Comparison of ENCODE assay signal across 14 mouse cellular contexts in the genomic region with DNA sequence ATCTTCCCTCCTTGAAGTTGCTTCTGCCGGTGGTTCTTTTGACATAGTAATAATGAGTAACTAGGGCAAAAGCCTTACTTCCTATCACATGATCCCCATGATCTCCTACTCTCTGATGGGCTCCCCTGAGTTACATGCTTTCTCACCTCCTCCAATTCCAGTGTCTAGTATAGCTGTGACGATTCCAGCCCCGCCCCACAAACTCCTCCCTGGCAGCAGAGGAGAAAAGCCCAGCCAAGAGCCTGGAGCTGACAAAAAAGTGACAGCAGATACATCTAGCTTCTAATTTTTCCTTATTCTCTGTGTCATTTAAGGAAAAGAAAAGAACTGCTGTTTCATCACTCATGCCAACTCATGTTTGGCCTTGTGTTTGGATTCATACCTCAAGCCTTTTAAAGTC.
DNase-seq lines count a peak whose midpoint lies in the region.
"Had no signal": no experiment of that assay in that cellular context is flagged by ENCODE, and none has a peak within 500 bp of the region (broad histone marks: within the 10 kb centered on the region; RNA-seq: fewer than 3 reads in every experiment).

No protein-coding gene starts in this region.

- intact Hi-C loops in left cerebral cortex, postnatal 10 days (cut with DNase I), result loop anchor here (10.0 kb wide), 1 partner anchor 240 kb away; the partner anchor contains the start of gene Ryr2

- peak; percentile 26 for DNase-seq in adrenal gland, adult 2 months
- no peak for DNase-seq in adrenal gland, adult 18-20 months (ENCODE audit: low spot score in 2 of 2)
- DNase-seq in frontal cortex, postnatal 36 days (ENCODE audit: low spot score in 2 of 2), result peak; percentile 31 to 47
- DNase-seq in frontal cortex, postnatal 10 days (ENCODE audit: low spot score in 2 of 2), result no peak
- peak; percentile 26 for DNase-seq in right cerebral cortex, adult 18-20 months
- no peak for DNase-seq in right cerebral cortex, postnatal 4 days
- no peak for DNase-seq in left cerebral cortex, postnatal 10 days (ENCODE audit: extremely low spot score in 1 of 2, low spot score in 2 of 2)
- DNase-seq: cerebellum, adult 11-12 months; cerebellum, adult 9-11 months; gastrocnemius, postnatal 25 days; heart, adult 18-20 months; kidney, adult 11 months; kidney, postnatal 14 days; thymus, postnatal 4 days had no signal

Comparison
In these comparisons a context has a peak if more than half of its experiments do, and no peak if none do; other contexts are left out.
1. DNase-seq: peak in adrenal gland, adult 2 months (single experiment), frontal cortex, postnatal 36 days (2 of 2) and right cerebral cortex, adult 18-20 months (single experiment); none in adrenal gland, adult 18-20 months (0 of 2), frontal cortex, postnatal 10 days (0 of 2), right cerebral cortex, postnatal 4 days (single experiment) and left cerebral cortex, postnatal 10 days (0 of 2).